Mouse (Mus musculus): ENCODE results near the gene Xrra1.

- no peak for TF ChIP-seq CTCF (IDR thresholded peaks at IDR 0.05; ENCODE audit: low read depth, low read length)
- TF ChIP-seq POLR2A (IDR thresholded peaks at IDR 0.05; ENCODE audit: extremely low read depth, insufficient read depth, low read length) = no peak
Measured at GRCm38 (mm10) chr7:99907463-99907862, 48.5 kb downstream of the Xrra1 start.

All from liver, adult 2 months (tissue).